Mouse (Mus musculus): Measurements from ENCODE around the gene Clint1.

The Clint1 gene

DNA sequence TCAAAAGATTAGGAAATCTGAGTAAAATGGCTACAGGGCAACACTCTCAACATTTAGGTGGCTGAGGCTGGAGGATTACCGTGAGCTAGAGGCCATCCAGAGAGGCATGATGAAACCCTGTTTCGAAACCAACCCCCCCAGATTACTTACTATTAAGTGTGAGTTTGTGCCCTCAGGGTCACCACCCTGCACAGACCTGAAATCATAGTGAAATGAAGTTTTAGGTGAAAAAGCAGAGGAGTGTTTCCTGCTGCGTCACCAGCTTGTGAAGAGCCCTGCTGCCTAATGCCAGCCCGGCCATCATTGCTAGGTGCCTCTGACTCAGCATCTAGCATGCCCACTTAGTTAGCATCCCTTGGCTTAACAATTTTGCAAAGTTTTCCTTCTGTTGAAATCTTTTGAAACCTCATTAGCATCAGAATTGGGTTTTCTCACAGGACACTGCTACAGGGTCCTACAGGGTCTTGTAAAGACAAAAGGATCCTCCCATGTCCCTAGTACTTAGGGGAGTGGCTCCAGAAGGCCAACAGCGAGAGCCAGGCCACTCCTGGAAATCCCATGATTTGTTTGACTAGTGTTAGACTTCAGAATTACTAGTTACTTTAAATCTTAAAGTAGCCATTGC, 33.9 kb downstream of the Clint1 start:
- DNase-seq: no peak

DNA sequence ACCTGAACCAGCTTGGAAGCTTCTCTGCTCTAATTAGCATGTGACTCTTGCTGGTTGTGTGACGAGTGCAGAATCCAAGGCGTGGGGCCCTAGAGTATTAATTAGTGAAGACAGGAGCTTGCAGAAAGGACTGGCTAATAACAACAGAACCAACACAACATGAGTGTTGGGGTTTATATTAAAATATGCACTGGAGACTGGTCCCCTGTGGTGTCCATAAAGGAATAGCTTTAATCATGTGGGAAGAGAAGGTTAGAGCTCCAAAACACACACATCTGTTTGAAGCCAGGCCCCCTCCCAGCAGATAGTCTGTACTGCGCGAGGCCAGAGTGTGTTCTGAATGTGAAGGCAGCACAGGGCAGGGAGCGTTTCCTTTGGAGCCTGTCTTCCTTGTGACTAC, 34.7 kb downstream of the Clint1 start:
- DNase-seq: no peak

DNA sequence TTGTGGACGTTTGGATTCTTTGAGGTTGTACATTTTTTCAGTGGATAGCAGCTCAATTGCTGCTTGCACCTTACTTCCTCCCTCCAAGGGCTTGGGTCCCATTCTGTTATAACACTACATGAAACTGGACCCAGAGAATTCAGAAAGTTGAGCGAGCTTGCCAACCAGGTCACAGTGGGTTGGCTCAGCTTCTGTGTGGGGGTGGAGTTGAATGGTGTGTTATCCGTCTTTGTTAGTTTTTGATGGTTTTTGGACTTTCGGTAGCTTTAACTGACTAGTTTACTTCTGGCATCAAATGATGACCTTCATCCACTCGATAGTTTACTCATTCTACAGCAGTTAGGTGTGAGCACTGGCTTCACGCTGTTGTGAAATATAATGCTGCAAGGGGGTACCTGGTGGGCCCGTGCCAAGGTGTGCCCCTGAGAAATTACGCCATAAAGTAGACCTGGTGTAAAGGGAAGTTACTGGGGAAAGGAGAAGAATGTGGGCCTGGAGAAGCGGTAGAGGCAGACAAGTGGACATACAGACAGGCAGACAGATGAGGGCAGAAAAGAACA, 36.7 kb downstream of the Clint1 start:
- no peak for DNase-seq

DNA sequence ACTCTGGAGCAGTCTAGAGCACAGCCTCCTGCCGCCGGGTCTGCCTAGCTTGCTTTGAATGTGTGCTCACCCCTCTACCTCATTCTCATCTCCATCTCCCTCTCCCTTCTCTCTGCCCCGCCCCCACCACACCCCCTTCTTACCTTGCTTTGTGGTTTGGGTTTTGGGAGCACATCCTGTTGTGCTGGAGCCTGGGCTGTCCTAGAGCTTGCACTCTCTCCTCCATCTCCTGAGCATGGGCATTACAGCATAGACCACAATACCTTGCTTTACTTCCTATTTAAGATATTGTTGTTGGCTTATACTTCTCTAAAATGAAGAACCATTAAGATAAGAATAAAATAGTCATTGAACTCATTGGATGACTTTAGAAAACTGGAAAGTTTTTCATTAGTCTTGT, 38.1 kb downstream of the Clint1 start:
- DNase-seq: no peak

DNA sequence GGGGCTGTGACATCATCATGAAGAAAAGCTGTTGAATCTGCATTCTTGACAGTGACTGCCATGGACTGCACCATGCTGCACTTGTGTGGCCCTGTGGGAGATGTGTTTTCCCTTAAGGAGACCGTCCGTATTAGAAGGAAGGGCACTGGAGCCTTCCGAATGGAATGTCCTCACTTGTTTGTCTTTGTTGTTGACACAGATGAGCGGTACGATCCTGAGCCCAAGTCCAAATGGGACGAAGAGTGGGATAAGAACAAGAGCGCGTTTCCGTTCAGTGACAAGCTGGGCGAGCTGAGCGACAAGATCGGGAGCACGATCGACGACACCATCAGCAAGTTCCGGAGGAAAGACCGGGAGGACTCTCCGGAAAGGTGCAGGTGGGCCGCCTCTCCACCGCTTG, 38.6 kb downstream of the Clint1 start:
- DNase-seq: no peak

DNA sequence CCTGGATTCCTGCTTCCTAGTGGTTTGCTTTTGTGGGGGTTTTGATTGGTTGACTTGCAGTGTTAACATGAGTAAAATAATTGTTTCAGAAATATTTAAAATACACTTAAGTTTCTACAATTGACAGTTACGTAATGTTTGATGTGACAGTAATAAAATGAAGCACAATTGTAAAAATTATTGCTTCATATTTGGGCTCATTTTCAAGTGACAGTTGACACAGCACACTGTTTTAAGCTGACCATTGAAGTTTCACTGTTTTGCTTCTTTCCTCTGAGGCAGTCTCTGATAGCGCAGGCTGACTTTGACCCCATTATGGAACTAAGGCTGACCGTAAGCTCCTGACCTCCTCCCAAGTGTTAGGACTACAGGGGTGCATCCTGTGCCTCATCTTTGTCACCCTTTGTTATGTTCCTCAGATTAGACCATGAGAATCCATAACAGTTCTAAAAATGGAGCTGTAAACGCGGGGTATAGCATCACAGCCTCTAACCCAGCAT, 41.1 kb downstream of the Clint1 start:
- DNase-seq: no peak

DNA sequence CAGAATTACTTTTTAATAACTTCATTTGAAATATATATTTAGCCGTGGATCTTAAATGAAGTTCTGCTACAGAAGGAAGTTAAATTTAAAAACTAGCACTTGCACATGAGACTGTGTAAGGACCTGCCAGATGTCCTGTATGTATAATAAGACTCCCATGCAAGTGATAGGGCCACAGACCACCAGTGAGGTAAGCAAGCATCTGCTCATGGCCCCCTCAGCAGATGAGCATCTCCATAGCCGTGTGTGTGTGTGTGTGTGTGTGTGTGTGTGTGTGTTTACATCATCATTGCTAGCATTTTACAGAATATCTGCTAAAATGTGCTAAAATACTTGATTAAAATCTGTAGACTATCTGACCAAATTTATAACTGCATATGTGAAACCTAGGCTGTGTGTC, 45.5 kb downstream of the Clint1 start:
- no peak for DNase-seq

DNA sequence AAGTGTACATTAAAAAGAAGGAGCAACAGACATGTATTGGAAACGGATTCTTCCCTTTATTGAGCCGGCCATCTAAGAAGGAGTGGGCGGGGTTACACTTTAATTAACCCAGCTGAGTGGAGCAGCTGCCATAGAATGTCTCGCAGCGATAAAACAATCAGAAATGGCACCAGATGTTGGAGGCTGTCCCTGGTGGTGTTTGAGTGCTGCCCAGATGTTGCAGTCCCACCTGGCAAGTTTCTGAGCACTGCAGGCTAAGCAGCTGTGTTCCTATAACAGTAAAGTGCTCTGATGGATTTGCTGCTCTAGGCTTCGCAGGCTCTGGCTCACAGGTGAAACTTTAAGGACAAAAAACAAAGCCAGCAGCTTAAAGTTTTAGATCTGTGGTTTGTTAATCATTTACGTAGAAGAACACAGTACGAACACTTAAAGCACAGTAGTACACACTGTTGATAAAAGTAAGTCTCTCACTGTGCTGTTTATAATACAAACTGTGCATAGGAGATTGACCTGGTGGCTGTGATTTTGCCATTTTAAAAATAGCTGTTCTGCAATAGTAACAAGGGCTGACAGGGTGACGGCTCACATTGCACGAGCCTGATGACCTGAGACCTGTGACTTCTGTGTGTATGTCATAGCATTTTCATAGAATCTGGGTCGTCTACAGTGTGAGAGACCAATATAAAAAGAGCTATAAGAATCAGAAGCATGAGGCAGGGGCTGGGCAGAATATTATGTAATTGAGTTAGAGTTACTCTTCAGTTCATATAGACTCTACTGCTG, 48.6 kb downstream of the Clint1 start:
- DNase-seq: no peak

DNA sequence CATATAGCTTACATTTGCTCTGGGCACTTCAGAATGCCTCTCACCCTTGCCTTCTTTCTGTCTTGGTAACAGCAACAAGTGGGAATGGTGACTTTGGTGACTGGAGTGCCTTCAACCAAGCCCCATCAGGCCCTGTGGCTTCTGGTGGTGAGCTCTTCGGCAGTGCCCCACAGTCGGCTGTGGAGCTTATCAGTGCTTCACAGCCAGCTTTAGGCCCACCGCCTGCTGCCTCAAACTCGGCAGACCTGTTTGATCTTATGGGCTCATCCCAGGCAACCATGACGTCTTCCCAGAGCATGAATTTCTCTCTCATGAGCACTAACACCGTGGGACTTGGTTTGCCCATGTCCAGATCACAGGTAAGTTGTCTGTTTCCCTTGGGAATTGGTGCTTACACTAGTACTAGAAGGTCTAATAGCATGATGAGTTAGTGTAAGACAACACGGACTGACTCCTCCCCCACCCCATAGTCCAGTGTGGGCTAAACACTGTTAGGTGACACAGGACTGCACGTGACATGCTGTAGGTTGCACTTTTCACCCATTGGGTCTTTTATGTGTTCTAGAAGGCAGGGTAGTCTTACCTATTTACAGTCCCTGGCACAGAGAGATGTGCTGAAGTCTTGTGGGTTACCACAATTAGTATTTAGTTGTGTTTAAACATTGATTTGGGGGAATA, 54.4 kb downstream of the Clint1 start:
- no peak for DNase-seq

DNA sequence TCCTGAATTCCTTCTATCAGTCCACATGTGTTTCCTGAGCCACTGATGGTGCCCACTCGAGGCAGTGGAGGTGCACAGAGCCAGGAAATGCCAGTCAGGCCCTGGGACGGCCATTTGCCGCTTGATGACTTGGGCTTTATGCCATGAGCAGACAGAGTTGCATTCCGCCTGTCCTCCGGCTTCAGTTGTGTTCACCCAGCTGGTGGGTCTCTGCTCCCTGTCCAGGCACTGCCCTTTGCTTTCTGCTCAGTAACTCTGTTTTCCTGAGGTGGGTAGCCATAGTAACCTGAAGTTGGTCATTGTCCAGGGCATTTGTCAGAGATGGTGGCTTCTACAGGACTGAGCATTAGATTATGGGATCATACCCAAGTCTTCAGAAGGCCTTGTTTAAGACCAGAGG, 55.5 kb downstream of the Clint1 start:
- no peak for DNase-seq

DNA sequence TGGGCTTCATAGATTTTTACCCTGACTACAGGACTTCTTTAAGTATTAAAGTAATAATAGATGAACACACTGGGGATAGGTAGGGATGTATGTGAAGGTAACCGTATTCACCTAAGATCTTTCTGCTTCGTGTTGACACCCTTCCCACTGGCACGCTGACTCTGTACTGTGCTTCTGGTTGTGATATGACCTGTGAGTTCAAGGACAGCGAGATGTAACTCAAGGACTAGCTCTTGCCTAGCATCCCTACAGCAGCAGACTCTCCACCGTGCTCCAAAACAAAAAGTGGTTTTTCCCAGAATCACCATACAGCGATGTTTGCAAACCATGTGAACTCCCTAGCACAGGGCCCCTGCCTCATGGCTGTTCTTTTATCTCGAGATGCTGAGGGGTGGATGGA, 56.2 kb downstream of the Clint1 start:
- DNase-seq: no peak

DNA sequence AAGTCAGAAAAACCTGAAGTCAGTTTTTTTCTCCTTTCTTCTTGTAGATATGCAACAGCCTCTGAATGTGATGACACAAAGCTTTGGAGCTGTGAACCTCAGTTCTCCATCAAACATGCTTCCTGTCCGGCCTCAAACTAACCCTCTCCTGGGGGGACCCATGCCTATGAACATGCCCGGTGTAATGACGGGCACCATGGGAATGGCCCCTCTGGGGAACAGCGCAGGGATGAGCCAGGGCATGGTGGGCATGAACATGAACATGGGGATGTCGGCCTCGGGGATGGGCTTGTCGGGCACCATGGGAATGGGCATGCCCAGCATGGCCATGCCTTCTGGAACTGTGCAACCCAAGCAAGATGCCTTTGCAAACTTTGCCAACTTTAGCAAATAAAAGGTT, 57.0 kb downstream of the Clint1 start:
- DNase-seq: no peak

DNA sequence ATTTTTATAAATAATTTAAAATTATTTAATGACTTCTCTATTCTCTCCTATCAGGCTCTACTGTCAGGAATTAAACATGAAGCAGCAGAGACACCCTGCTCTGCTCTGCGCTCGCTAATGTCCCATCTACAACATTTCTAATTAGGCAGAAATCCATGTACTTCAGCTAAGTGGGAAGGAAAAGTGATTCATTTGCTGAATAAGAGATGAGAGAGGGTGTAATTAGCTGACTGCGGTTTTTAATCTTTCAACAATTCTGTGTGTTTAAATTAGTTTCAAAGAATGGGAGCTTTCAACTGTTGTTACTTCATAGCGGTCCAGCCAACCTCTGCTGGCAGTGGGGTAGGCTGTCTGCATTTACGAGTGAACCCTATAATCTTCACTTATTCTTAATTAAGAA, 58.9 kb downstream of the Clint1 start:
- no peak for DNase-seq

DNA sequence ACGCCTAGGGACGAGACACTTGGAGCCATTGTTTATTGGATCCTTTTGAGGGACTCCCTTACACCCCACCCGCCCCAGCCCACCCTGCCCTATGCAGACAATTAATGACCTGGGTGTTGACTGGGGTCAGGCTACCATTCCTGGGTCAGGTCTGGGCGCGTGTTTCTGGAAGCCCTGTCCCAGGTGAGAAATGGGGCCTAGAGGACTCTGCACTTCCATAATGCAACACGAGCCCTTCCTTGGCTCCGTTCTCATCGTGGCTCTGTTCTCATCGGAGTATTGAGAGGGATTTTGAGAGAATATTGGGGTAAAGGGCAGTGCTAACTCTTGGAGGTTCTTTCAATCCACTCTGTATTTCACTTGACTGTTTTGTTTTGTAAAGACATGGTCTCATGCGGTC, 64.3 kb downstream of the Clint1 start:
- DNase-seq: no peak

DNA sequence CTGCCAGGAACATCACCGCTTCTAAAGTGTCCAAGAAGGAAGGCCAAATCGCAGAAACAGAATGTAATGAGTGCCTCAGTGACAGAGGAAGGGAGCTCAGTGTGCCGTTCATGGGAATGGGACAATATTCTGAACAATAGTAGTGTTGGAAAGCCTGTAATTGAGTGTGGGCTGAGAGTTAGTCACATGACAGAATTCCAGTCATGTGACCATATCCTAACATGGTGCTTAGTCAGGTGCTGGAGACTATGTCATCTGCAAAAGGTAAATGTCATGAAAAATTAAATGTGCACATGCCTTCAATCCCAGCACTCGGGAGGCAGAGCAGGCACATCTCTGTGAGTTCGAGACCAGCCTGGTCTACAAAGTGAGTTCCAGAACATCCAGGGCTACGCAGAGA, 66.2 kb downstream of the Clint1 start:
- no peak for DNase-seq

DNA sequence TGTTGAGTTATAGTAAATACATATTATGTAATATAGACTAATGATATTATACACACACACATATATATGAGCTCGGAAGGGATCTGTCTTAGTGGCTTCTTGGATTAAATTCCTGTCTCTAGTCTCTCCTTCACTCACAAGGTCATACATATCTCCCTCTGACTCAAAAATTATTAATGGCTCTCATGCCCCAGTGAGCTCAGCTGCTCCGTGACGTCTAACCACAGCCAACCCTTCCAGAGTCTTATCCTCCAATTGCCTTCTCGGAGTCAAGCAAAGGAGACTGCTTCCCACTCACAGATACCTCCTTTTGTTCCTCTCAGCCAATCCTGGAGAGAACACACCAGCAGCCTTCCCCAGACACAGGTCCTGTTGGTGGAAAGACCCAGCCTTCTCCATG, 67.0 kb downstream of the Clint1 start:
- DNase-seq: no peak

DNA sequence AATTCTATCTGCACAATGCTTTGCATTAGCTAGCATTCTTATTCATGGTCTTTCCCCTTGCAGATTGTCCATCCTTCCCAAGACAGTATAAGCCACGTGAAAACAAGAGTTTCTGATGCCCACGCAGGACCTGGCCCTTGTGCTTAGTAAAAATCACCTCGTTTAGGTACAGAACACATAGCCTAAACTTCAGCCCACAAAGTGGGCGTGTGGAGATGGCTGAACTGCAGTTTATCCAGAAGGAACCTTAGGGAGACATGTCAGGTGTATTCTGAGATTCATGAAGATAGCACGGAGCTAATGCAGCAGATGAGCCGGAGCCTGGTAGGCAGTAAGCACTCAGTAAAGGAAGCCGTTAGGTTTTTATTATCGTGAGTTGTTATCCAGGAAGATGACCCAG, 69.2 kb downstream of the Clint1 start:
- DNase-seq: no peak

DNA sequence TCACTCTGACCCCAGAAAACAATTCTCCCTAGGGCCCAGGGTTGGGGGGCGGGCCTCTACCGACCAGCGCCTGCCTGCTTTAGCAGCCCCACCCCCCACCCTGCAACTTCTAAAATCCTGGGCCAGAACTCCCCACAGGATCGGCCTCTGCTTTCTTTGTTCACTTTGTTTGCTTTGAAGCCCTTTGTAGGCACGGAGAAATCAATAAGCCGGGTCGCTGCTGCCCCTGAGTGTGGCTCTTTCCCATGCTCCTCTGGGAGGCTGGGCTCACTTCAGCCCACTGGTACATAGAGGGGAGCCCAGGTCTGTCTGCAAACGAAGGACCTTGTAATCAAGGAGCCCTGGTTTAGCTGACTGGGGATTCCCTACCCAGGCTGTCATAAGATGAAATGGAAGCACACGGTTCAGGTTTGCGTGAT, 69.6 kb downstream of the Clint1 start:
- no peak for DNase-seq

DNA sequence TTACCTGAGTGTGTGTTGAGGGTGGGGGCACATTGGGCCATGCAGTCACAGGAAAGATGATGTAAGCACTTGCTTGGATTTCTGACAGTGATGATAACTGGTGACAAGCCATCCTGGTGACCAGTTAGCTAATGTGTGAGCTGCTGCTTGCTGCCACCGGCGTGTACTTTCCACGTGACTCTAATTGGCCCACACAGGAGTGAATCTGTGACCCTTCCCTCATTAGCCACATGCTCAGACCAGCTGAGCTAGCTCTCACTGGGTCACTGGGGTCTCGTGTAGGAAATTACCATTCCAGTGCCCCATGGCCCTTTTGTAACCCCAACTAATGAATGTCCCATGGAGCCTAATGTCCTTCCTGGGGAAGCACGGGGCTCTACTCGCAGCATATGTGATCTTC, 73.6 kb downstream of the Clint1 start:
- DNase-seq: no peak

DNA sequence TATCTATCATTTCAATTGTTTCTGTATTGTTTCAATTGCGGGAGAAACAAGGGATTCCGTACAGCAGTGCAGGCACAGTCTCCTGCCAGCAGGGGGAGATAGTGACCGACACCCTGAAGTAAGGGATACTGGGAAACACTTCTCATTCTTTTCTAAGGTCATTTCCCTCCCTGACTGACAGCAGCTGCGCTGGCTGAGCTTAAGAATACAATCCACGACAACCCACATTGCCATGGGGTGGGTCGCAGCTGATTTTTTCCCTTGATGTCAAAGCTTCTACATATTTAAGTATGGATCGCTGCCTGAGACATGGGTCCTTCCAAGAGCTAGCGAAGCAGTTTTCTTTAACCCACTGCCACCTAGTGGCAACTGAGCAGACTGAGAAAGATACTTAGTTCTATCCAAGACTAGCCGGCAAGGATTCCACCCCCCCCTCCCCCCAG, 74.8 kb downstream of the Clint1 start:
- peak; percentile 67 for DNase-seq

DNA sequence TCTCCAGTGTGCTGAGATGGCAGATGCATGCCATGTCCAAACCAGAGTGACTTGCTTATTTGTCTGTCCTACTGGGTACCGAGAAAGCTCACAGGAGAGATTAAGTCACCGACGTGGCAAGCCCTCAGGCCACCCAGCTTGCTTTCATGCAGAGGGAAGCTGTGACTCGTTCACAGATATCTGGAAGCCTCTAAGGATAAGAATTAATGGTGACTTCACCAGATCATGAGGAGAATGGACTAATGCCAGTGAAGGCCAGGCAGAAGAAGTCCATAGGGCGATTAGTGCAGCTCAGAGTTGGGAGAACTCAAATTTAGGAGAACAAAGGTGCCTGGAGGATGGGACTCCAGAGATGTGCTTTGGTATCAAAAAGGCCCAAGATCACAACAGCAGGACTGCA, 75.6 kb downstream of the Clint1 start:
- no peak for DNase-seq

DNA sequence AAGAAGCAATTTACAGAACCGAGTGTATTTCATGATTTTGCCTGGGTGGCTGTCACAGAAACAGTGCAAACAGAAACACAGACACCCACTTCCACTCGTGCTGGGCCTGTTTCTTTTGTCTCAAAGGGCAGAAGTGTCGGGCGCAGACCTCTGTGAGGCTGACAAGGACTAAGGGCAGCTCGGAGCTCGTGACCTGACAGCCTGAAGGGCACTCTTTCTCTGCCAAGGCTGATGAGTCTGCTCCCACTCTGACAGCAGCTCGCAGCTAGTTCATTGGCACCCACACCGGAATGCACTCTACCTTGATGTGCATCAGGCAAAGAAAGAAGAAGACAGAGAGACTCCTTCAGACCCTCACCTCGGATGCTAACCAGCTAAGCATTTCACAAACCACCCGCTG, 77.7 kb downstream of the Clint1 start:
- no peak for DNase-seq

DNA sequence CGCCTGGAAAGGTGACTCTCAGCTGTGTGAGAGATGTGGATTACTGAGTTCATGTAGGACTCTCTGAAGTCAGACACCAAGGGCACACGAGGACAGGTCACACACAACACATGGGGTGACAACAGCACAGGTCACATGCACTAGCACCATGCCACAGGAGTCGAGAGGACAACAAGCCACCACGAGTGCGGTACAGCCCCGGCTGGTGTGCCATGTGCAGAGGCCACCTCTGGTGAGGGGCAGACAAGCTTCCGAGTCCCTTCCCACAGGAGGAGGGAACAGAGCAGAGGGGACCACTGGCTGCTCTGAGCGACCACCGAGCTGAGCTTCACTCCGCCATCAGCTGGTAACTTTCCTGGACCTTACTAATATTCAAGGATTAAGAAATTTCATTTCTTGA, 80.9 kb downstream of the Clint1 start:
- DNase-seq: no peak

DNA sequence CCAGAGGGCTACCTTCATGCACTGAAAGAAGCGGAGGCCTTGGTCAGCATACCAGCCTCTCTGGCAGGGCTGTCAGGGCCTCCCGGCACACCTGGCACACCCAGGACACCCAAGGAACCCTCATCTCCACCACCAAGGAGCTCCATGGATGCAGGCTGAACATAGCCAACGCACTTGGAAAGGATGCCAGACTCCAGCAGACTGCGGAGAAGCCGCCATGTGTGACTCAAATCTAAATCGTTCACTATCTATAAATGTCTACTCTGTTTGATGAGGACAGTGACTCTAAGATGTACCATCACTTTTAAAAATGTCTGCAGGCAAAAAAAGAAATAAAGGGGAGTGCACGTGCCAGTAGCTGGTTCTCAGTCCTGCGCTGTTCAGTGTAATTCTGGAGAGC, 85.6 kb downstream of the Clint1 start:
- DNase-seq: no peak
